Mouse (Mus musculus): ENCODE results near the gene Eif2ak3.

Gene Eif2ak3

GRCm38 (mm10) chr6:70830552-70830951 lies 13.8 kb upstream of the Eif2ak3 start:
- no peak for DNase-seq (ENCODE audit: low read depth in 1 of 2, low spot score in 2 of 2)

DNA sequence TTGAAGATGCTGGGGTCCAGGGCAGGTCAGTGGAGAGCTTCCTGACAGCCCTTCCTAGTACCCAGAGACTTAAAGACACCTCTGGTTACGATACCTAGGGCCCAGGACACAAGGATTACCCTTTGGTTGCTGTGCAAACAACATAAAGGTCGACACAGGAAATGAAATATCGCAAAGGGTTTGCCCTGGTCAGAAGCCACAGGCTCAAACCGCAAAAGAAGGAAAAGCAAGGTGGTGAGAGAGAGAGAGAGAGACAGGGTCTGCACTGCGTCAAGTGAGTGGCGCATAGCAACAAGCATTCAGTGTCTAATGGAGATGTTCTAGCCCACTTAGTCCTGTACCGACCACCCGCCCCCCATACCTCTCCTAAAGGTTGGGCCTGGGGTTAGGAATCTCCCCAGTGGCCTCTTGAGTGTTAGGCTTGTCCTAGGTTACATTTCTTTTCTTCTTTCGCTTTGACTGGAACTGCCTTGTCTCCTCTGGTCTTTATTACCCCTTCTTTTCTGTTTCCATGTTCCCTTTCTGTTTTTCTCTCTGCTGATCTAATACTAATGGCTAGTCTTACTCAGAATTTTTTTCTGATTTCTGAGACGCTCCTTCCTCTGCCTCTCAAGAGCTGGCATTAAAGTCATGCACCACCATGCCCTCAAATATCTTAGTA lies 13.0 kb upstream of the Eif2ak3 start:
- no peak for DNase-seq (ENCODE audit: low read depth in 1 of 2, low spot score in 2 of 2)

DNA sequence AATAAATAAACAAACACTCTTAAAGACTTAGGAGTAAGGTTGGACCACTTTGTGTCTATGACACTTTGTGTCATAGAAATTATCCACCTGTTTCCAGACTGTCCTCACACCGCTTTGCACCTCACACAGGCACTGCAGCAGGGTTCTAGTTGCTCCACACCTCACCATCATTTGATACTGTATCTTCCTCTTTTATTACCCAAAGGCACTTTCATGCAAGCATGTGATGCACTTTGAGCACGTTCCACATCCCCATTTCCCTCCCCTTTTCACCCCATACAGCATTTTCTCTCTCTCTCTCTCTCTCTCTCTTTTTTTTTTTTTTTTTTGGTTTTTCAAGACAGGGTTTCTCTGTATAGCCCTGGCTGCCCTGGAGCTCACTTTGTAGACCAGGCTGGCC lies 7.0 kb upstream of the Eif2ak3 start:
- DNase-seq (ENCODE audit: low read depth in 1 of 2, low spot score in 2 of 2): no peak

DNA sequence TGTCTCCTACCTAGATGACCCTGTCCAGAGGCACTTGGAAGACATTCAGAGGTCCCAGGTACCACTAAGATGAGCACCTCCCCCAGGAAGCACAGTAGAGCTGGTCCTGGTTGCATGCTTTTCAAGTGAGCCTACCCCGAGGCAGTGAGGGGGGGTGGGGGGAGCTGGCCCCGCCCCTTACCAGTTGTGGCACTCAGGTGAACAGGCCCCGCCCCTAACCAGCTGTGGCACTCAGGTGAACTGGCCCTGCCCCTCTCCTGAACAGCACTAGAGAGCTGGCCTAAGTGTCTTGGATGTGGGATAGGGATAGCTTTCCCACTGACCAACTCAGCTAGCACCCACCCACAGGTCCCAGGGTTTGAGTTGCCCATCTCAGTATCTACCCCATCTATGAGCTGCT lies 5.8 kb upstream of the Eif2ak3 start:
- no peak for DNase-seq (ENCODE audit: low read depth in 1 of 2, low spot score in 2 of 2)

GRCm38 (mm10) chr6:70840281-70840680 lies 4.0 kb upstream of the Eif2ak3 start:
- DNase-seq (ENCODE audit: low read depth in 1 of 2, low spot score in 2 of 2): no peak

DNA sequence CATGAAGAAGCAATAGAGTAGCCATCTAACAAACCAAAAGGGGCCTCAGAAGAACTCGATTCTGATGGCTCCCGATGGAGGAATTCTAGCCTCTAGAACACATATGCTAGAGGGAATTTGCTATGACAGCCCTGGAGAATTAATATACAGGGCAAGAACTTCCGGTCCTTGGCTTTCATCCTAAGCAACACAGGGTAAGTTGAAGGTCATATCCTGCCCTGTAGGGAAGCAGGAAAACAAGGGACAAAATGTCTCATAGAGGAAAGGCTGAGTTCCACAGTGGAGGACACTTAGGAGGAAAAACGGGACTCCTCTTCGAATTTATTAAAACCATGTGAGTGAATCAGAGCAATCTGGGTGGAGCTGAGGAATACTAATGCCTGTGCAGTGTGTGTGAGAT lies 1.3 kb upstream of the Eif2ak3 start:
- no peak for DNase-seq (ENCODE audit: low read depth in 1 of 2, low spot score in 2 of 2)

DNA sequence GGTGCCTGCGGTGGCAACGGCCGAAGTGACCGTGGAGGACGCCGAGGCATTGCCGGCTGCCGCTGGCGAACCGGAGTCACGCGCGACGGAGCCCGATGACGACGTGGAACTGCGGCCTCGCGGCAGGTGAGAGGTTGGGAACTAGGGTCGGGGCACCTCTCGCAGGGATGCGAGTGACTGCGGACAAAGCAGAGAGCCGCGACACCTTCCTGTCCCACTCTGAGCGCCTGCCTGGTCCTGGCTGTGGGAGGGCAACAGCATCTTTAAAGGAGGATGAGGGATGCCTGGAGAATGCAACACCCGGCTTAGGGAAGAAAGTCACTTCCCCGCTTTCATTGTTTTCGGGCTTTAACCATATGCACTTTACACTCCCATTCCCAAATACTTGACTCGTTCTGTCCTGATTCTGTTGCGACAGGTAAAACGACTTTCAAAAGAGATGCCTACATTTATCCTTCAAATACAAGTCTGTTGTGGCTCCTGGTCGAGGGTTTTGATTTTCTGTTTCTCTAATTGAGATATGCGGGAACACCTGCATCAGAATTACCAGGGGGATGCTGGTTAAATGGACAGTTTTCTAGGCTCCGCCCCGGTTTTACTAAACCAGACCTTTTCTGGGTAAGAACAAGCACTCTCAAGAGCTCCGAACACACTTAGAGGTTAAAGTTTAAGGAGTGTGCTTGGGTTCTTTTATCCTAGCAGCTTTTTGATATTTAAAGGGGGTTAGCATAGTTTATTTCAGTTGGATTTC lies 756 bp downstream of the Eif2ak3 start:
- peak in 1 of 2 experiments; percentile 28 for DNase-seq (ENCODE audit: low read depth in 1 of 2, low spot score in 2 of 2)

DNA sequence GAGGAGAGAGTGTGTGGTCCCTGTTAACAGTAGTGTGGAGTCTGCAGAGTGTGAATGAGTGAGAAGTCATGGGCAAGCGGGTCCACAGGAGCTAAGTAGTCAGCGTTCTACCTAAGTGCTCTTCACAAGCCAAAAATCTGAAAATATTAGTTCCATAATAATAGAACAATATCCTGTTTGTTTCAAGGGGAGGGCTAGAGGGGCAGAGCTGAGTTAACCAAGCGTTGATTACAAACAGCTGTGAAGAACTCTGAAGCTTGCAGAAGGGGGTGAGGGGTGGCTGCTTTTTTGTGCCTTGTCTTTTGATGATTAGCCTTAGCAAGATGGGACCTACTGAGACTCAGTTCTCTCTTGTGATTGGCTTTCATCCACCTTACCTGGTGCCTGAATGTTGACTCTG lies 3.1 kb downstream of the Eif2ak3 start:
- no peak for DNase-seq (ENCODE audit: low read depth in 1 of 2, low spot score in 2 of 2)

GRCm38 (mm10) chr6:70853371-70853770 lies 9.1 kb downstream of the Eif2ak3 start:
- no peak for DNase-seq (ENCODE audit: low read depth in 1 of 2, low spot score in 2 of 2)

DNA sequence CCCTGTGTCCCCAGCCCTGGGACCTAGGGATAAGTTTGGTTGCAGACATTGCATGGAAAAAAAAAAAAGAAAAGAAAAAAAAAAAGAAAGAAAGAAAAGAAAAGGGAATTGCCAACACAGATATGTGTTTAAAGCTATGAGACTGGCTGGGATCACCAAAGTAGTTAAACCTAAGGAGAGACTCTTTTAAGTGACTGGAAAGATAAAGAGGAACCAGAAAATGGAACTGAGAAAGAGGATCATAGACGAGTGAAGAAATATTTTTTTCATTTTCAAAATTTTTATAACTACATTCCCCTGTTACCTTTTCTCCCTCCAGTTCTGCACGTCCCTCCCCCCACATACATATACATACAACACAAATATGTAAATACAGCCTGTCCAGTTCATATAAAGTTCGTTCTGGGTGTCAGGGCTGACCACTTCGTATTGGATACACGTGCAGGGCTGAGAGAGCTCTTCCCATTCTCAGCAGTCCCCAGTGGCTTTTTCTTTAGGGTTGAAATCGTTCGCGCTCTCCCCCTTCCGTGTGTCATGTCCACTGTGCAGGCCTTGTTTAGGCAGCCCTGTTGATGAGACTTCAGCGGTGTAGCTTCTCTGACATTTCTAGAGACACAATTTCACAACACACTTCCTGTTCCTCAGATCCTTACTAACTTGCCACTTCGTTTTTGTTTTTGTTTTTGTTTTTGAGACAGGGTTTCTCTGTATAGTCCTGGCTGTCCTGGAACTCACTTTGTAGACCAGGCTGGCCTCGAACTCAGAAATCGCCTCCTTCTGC lies 11.4 kb downstream of the Eif2ak3 start:
- DNase-seq (ENCODE audit: low read depth in 1 of 2, low spot score in 2 of 2): no peak

DNA sequence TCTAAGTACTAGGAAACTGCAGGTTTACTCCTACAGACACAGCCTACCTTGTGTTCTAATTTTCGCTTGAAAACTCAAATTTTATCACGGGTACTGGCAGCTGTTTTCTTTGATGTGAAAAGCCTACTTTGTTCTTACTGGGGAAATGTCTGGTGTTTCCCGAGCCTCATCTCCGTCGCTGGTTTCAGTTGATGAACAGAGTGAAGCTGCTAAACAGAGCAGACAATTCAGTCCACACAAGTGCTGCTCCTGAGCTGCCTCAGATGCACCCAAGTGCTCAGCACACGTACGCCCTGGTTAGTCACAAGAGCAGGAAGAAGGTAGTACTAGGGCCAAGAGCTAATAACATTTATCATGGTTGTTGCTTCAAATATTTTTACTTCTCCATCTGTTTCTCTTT lies 18.4 kb downstream of the Eif2ak3 start:
- DNase-seq (ENCODE audit: low read depth in 1 of 2, low spot score in 2 of 2): no peak

DNA sequence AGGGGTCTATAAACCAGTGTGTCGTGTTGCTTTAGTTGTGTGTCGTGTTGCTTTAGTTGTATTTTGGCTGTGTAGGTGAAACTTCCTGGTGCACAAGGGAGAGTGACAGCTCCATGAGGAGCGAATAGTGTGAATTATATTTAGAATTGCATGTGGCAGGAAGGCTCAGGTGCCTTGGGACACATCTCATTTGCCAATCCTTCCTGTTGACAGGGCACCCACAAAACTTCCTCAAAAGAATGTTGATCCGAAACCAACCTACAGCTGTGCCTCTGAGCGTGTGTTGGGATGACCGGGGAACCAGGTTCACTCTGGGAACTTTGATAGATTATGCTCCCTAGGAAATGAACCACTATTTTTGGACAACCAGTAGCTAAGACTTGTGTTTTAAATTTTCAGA lies 20.0 kb downstream of the Eif2ak3 start:
- DNase-seq (ENCODE audit: low read depth in 1 of 2, low spot score in 2 of 2): no peak

- no peak for DNase-seq (ENCODE audit: low read depth in 1 of 2, low spot score in 2 of 2)
These were observed 22.4 kb downstream of the Eif2ak3 start for GRCm38 (mm10) chr6:70866761-70867160.

- no peak for DNase-seq (ENCODE audit: low read depth in 1 of 2, low spot score in 2 of 2)
These were observed 23.0 kb downstream of the Eif2ak3 start for GRCm38 (mm10) chr6:70867297-70867696.

- no peak for DNase-seq (ENCODE audit: low read depth in 1 of 2, low spot score in 2 of 2)
These were observed 27.2 kb downstream of the Eif2ak3 start for GRCm38 (mm10) chr6:70871511-70871980.

DNA sequence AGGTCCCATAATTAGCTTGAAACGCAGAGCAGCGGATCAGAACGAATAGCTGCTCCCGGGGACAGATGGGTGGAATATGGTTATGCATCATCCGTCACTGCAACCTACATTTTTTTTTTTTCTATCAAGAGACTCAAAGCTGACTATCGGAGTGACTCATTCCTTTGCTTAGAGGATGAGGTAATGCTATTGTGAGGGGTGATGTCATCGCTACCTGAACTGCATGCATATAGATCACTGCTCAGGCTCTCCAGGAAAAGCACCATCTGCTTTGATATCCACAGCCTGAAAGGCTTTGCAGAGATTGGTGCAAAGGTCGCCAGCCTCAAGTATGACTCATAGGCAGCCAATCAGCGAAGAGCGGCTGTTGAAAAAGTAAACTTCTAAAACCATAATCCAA lies 27.8 kb downstream of the Eif2ak3 start:
- no peak for DNase-seq (ENCODE audit: low read depth in 1 of 2, low spot score in 2 of 2)

DNA sequence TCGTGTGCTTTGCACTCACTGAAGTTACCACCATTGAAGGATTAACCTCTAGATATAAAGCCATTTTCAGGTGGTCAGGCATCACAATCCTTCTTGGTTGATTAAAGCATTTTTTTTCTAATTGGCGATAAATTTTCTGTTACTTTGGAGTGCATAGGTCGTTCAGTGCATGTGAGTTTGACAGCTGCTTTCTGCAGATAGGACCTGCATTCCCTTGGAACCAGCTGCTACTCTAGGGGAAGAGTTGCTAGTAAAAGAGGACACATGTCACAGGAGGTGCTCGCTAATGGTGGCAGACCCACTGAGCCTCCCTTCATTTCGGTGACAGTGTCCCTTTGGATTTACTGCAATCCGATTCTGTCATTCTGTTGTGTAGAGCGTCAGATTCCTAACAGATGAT lies 28.3 kb downstream of the Eif2ak3 start:
- DNase-seq (ENCODE audit: low read depth in 1 of 2, low spot score in 2 of 2): no peak

DNA sequence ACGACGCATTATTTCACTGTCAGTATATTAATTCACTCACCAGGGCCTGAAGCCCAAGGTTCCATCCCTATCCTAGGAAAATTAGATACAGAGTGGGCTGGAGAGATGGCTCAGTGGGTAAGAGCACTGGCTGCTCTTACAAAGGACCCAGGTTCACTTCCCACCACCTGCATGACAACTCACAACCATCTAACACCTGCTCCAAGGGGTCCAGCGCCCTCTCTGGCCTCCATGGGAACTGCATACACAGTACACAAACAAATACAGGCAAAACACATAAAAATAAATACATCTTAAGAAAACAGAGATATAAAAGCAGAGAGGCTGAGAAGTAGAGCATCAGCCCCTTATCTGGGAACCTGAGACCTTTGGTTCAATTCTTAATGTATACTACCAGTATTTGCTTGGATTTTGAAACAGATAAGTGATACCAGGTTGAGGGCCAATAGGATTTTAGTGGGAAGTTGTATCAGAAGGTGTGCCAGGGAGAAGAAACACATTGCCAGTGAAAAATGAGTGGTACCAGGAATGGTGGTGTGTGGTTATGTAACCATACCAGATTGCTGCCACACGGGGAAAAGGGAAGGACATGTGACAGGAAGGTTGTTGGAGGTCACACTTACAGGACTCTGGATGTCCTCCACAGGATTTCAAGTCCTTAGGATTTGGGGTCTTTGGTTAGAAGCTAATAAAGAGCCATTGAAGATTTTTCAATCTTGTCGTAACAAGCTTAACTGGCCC lies 29.9 kb downstream of the Eif2ak3 start:
- no peak for DNase-seq (ENCODE audit: low read depth in 1 of 2, low spot score in 2 of 2)

- no peak for DNase-seq (ENCODE audit: low read depth in 1 of 2, low spot score in 2 of 2)
These were observed 30.7 kb downstream of the Eif2ak3 start for GRCm38 (mm10) chr6:70875017-70875416.

DNA sequence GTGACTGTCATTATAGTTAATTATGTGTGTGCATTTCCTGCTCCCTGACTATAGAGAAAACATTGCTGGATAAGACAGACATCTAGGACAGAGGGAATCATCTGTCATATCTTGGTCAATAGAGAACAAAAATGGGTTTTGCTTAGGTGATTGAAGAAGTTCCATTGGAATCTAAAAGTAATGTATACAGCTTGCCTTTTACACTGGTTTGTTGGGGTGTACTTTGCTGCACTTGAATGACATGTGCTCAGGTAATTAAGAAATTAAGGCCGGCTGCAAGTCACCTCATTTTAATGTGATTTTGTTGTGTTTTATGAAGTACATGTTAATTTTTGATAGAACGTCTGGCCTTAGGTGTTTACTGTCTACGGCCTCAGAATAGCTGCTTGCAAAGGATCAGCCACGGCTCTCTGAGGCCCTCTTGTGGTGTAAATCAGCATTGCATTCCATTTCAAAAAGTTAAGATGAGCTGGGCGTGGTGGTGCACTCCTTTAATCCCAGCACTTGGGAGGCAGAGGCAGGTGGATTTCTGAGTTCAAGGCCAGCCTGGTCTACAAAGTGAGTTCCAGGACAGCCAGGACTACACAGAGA lies 36.5 kb downstream of the Eif2ak3 start:
- peak; percentile 20 to 62 for DNase-seq (ENCODE audit: low read depth in 1 of 2, low spot score in 2 of 2)

DNA sequence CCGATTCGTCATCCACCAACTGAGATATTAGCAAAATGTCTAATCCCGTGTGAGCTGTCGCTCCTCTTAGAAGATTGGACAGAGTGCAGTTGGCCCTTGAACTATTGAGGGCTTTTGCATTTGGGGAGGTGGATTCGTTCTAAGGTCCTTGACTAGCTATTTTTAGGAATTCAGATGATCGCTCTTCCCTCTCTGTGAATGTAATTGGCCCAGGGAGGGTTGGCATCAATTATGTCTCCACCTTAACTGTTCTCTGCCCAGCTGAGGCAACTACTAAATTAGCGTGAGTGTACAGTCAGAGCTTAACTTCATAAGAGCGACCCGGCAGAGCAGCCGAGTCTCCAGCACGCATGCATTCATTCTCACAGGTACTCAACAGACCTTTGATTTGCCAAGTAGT lies 43.7 kb downstream of the Eif2ak3 start:
- DNase-seq (ENCODE audit: low read depth in 1 of 2, low spot score in 2 of 2): no peak

All from monocyte, adult 2 months (primary cell).